Mouse (Mus musculus) kidney, postnatal 0 days (tissue): ENCODE data around the gene Adcy7. TPM values are rescaled to one million over a fixed set of nuclear protein-coding genes. Genes with fewer than 3 reads are reported as not detected.

Experiments used
- ATAC-seq: fragments of 200-750 bp; cut with Nextera tagmentation; replicated peaks from 2 replicates; pipeline ENCODE4 v1.8.0; 2017; ENCODE audit warnings: low read depth, moderate number of reproducible peaks, moderate TSS enrichment, moderate library complexity; ENCODE audit not compliant: low FRiP score
- DNase-seq: peaks from one replicate; pipeline ENCODE4 v3.0.0-alpha.2; 2016; ENCODE audit warnings: low spot score
- H3K27ac ChIP-seq: fragments of 300-500 bp; sonication (generic); 2 replicates; pipeline ENCODE4 v1.5.1; 2014; ENCODE audit warnings: mild to moderate bottlenecking
- H3K27me3 ChIP-seq: fragments of 300-500 bp; sonication (generic); 2 replicates; pipeline ENCODE4 v1.6.1; 2014; ENCODE audit warnings: low read length, mixed read lengths; ENCODE audit not compliant: insufficient read depth
- H3K36me3 ChIP-seq: fragments of 300-500 bp; sonication (generic); 2 replicates; pipeline ENCODE4 v1.6.1; 2014; ENCODE audit warnings: low read length, mixed read lengths; ENCODE audit not compliant: insufficient read depth
- H3K4me1 ChIP-seq: fragments of 300-500 bp; sonication (generic); replicated peaks from 2 replicates; pipeline ENCODE4 v1.6.1; 2014; ENCODE audit warnings: antibody characterized with exemption, low read length, mixed read lengths; ENCODE audit not compliant: insufficient read depth
- H3K4me2 ChIP-seq: fragments of 300-500 bp; sonication (generic); 2 replicates; pipeline ENCODE4 v1.6.1; 2014; ENCODE audit warnings: mild to moderate bottlenecking, low read length, moderate library complexity, mixed read lengths
- H3K4me3 ChIP-seq: fragments of 300-500 bp; sonication (generic); replicated peaks from 2 replicates; pipeline ENCODE4 v1.5.1; 2014; ENCODE audit warnings: low read depth, low read length
- H3K9ac ChIP-seq: fragments of 300-500 bp; sonication (generic); 2 replicates; pipeline ENCODE4 v1.6.1; 2014; ENCODE audit warnings: low read depth, low read length
- H3K9me3 ChIP-seq: fragments of 300-500 bp; sonication (generic); replicated peaks from 2 replicates; pipeline ENCODE4 v1.6.1; 2016; ENCODE audit warnings: low read length, inconsistent platforms, mixed read lengths
- CTCF ChIP-seq: IDR thresholded peaks from 2 replicates; pipeline ENCODE4 v1.5.1; 2016; ENCODE audit warnings: antibody characterized with exemption, low read depth, mild to moderate bottlenecking, moderate library complexity
- WGBS: fragments of 180-500 bp; shearing (Covaris S2); extraction: QIAGEN DNeasy Blood & Tissue Kit; methylation state at CpG from one replicate; pipeline ENCODE4 v1.1.7; 2014; 5-methylcytosine and 5-hydroxymethylcytosine counted together
- polyA plus RNA-seq: library from polyadenylated mRNA; unstranded; fragments of >200 nt; fragmentation: Nextera tagmentation; extraction: Ambion mirVana; gene quantifications from 2 replicates; pipeline ENCODE4 v1.2.1, GENCODE M21; 2015

Gene Adcy7
- polyA plus RNA-seq, 1 experiment from 2014 or later = 4.3 TPM

DNA sequence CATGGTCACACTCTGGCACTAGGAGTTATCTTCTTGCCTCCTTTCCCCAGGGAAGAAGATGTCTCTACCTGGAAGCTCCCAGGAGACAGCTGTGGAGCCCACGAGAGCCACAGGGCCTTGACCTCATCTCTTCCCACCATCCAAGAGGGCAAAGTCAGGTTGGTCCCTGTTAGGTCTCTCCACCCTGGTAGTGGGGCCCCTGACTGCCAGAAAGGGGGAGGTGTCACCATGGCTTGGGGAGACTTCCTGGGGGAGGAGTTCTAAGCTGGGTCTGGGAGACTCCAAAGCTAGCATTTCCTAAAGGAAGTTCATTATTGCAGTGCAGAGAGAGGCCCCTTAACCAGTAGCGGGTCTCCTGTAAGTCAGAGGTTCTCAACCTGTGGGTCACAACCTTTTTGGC, 22.8 kb downstream of the Adcy7 start:
- H3K4me1 ChIP-seq = no peaks in the 10 kb centered on the region; the same call in 1 of the 2 replicates

DNA sequence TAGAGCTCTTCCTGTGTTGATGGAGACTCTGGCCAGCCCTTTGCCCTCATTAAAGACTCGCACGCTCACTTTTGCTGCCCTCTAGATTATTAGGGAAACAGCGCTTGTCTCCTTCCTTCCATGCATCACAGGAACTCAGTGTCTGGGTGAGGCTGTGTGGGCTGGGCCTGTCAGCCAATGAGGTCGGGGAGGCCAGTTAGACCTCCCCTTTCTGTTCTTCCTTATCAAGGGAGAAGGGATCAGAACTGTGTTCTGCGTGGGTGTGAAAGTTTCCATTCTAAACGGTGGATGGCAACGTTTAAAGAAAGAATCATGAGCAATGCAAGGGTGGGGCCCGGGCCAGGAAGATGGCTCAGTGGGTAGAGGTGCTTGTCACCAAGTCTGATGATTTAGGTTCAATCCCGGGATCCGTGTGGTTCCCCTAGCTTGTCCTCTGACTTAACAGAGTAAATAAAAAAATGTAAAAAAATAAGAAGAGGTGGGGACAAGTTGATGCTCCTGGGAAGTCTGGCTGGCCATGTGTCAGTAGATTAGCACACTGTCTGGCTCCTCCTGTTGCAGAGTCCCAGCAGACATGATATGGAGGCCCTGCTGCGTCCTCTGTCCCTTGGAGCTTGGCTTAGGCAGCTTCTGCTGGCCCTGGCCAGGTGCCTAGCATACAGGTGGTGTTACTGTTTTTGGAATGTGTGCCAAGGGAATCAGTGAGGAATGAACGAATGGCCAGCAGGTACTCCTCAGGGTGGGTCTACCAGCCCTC, 26.0 kb downstream of the Adcy7 start:
- Histone ChIP-seq H3K4me2 (no peak overlapping the region), H3K4me3 (no peak overlapping the region), H3K4me1 (no peaks in the 10 kb centered on the region; the same call in 1 of the 2 replicates), H3K27ac (no peak overlapping the region), H3K9me3 (no peaks in the 10 kb centered on the region), H3K27me3 (no peaks in the 10 kb centered on the region), H3K9ac (no peak overlapping the region), H3K36me3 (no peaks in the 10 kb centered on the region)
- DNase-seq (peak; percentile 64), ATAC-seq (peak; percentile 50; the same call in 1 of the 2 replicates)
- TF ChIP-seq CTCF = no peak
- WGBS = 29% methylated on average over 12 of the region's 12 CpGs

More for the DNA sequence above, 22.8 kb downstream of the Adcy7 start:
- H3K9me3 ChIP-seq = no peaks in the 10 kb centered on the region
- H3K36me3 ChIP-seq = no peaks in the 10 kb centered on the region
- H3K9ac ChIP-seq = no peak overlapping the region
- no peak for ATAC-seq
- 75% methylated on average over 2 of the region's 2 CpGs for WGBS
- TF ChIP-seq CTCF = no peak
- no peak for DNase-seq
- no peak overlapping the region for H3K27ac ChIP-seq
- no peak overlapping the region for H3K4me2 ChIP-seq
- no peak overlapping the region for H3K4me3 ChIP-seq
- H3K27me3 ChIP-seq = no peaks in the 10 kb centered on the region

DNA sequence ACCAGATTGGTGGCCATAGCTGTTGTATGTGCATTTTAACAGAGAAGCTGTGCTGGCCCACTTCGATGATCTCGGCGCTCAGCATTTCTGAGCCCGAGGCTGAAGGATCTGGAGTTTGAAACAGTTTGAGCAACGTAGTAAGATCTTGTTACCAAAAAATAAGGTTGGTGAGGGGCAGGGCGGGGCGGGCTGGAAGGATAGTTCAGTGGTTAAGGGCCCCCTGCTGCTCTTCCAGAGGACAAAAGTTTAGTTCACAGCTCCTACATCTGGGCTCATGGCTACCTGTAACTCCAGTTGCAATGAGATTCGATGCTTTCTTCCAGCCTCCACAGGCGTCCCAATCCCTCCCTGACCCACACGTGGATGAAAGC, 26.5 kb downstream of the Adcy7 start:
- Histone ChIP-seq H3K4me3 (no peak overlapping the region), H3K27ac (no peak overlapping the region), H3K27me3 (no peaks in the 10 kb centered on the region), H3K9me3 (no peaks in the 10 kb centered on the region), H3K4me2 (no peak overlapping the region), H3K9ac (no peak overlapping the region), H3K4me1 (no peaks in the 10 kb centered on the region; the same call in 1 of the 2 replicates), H3K36me3 (no peaks in the 10 kb centered on the region)
- DNase-seq = no peak
- ATAC-seq = no peak
- WGBS = 86% methylated on average over 10 of the region's 10 CpGs
- TF ChIP-seq CTCF = no peak

DNA sequence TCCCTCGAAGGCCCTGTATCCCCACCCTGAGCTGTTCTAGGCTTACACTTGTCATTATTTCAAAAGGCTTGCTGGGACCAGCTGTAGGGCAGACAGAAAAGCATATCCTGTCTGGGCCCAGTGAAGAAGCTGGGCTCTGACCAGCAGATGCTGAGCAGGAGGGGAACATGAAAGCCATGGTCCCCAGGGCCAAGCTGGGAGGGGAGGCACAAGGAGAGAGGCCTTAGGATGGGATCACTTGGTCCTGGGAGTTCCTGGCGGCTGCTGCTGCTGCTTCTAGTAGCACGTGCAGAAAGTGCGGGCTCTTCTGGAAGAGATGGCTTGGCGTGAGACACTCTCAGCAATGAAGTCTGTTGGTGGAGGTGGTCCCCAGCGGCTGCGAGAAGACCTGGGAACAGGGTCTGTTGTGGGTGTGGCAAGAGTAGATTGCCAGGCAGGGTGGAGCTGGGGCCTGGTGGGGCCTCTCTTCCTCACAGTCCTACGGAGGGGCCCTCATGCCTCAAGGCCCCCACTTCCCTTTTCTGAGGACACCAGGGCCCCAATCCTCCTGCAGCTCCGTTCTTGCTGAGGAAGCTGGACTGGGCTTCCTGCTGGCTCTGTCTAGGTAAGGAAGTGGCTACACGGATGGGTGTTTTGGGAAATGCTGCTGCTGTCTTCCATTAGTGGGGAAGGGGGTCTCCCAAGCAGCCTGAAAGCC, 27.9 kb downstream of the Adcy7 start:
- Histone ChIP-seq H3K4me1 (no peaks in the 10 kb centered on the region; the same call in 1 of the 2 replicates), H3K27me3 (no peaks in the 10 kb centered on the region), H3K36me3 (no peaks in the 10 kb centered on the region), H3K9ac (no peak overlapping the region), H3K27ac (no peak overlapping the region), H3K4me2 (no peak overlapping the region), H3K4me3 (no peak overlapping the region), H3K9me3 (no peaks in the 10 kb centered on the region)
- WGBS = 71% methylated on average over 10 of the region's 10 CpGs
- no peak for DNase-seq
- no peak for ATAC-seq
- TF ChIP-seq CTCF = no peak

DNA sequence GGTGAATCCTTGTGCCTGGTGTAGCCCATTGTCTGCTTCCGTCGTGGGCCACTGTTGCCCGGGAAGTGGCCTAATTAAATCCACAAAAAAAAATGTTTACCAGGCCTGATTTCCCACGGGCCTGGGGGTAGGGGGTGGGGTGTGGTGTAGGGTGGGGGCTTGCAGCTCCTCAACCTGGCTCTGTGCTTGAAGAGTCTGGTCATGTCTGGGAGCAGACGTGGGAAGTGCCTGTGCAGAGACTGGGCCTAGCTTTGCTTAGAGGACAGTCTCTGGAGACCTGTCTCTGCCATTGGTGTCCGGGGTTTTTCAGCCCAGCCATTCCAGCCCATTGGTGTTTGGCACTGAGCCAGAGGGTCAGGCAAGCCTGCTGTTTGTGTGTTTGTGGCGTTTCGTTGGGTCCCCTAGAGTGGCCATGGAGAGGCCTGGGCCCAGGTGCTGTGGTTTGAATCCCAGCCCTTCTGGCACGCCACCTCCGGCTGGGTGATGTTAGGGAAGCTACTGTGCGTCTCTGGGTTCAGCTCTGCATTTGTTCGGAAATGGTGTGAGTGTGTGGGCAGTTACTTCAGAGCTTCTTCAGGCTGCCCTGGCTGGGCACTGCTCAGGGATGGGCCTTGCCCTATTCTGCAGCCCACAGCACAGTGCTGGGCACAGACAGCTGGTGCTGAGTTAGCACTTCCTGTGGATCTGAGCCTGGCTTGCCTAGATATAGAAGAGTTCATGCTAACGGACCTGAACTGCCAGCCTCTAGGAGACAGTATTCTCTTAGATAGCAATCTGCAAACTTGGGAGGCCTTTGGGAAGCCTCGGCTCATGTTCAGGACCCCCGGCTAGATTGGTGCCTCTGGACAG, 29.6 kb downstream of the Adcy7 start:
- Histone ChIP-seq H3K27me3 (no peaks in the 10 kb centered on the region), H3K4me1 (no peaks in the 10 kb centered on the region; the same call in 1 of the 2 replicates), H3K9me3 (no peaks in the 10 kb centered on the region), H3K4me3 (no peak overlapping the region), H3K36me3 (no peaks in the 10 kb centered on the region), H3K27ac (peak overlapping the region; percentile 47; the same call in 1 of the 2 replicates), H3K4me2 (no peak overlapping the region), H3K9ac (no peak overlapping the region)
- no peak for TF ChIP-seq CTCF
- DNase-seq (no peak), ATAC-seq (no peak)
- 71% methylated on average over 15 of the region's 15 CpGs for WGBS

DNA sequence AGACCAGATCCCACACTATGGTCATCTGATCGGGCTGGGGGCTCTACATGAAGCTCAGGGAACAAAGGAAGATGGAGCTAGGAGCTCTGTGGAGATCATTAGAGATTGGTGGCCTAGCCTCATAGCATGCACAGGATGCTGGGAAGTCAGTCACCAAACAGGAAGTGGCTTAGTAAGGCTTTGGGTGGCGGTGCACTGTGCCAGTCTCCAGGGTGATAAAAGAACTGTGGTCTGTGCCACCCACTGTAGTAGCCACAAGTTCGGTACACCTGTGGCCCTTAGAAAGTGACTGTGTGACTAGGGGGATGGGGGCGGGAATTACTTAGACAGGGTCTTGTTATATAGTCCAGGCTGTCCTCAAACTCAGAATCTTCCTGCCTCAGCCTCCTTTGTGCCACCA, 33.6 kb downstream of the Adcy7 start:
- Histone ChIP-seq H3K9me3 (no peaks in the 10 kb centered on the region), H3K4me2 (no peak overlapping the region), H3K4me1 (no peaks in the 10 kb centered on the region), H3K36me3 (no peaks in the 10 kb centered on the region), H3K4me3 (no peak overlapping the region), H3K27ac (no peak overlapping the region), H3K27me3 (no peaks in the 10 kb centered on the region), H3K9ac (no peak overlapping the region)
- 92% methylated on average over 4 of the region's 4 CpGs for WGBS
- no peak for DNase-seq
- no peak for TF ChIP-seq CTCF
- no peak for ATAC-seq
